Mouse (Mus musculus): ENCODE measurements around the gene Snap91. TPM values are rescaled to one million over a fixed set of nuclear protein-coding genes. Genes with fewer than 3 reads are reported as not detected.
A peak's percentile ranks its signal among the peaks of the same experiment; 100 is the strongest.

Snap91 gene
- polyA plus RNA-seq, 1 experiment from 2014 or later, result 184 TPM

- Histone ChIP-seq H3K9ac (ENCODE audit: low read depth, low read length) (no peak overlapping the region), H3K4me2 (ENCODE audit: low read length) (no peak overlapping the region), H3K27me3 (ENCODE audit: control insufficient read depth, insufficient read depth, low read depth, low read length) (no peaks in the 10 kb centered on the region), H3K9me3 (replicated peaks; ENCODE audit: control insufficient read depth, low read length, poor library complexity, severe bottlenecking) (no peaks in the 10 kb centered on the region), H3K4me3 (ENCODE audit: low read depth, low read length) (no peak overlapping the region), H3K4me1 (ENCODE audit: control insufficient read depth, insufficient read depth, low read length) (peaks cover 2% of the 10 kb centered on the region; the same call in 1 of the 2 replicates), H3K36me3 (ENCODE audit: control insufficient read depth, insufficient read depth, low read length) (no peaks in the 10 kb centered on the region), H3K27ac (ENCODE audit: low read length) (no peak overlapping the region)
- ATAC-seq, result no peak
- WGBS, result 87% methylated on average over 10 of the region's 10 CpGs
These were observed 152.1 kb downstream of the Snap91 start for GRCm38 (mm10) chr9:86728214-86728814.

GRCm38 (mm10) chr9:86726381-86726720 lies 154.1 kb downstream of the Snap91 start:
- peak; percentile 61; the same call in 1 of the 2 replicates for ATAC-seq

GRCm38 (mm10) chr9:86725604-86726380 lies 154.7 kb downstream of the Snap91 start:
- Histone ChIP-seq H3K9me3 (replicated peaks; ENCODE audit: control insufficient read depth, low read length, poor library complexity, severe bottlenecking) (no peaks in the 10 kb centered on the region), H3K4me2 (ENCODE audit: low read length) (no peak overlapping the region), H3K9ac (ENCODE audit: low read depth, low read length) (no peak overlapping the region; the same call in 1 of the 2 replicates), H3K27me3 (ENCODE audit: control insufficient read depth, insufficient read depth, low read depth, low read length) (no peaks in the 10 kb centered on the region), H3K36me3 (ENCODE audit: control insufficient read depth, insufficient read depth, low read length) (no peaks in the 10 kb centered on the region), H3K4me1 (ENCODE audit: control insufficient read depth, insufficient read depth, low read length) (peaks cover 2% of the 10 kb centered on the region; the same call in 1 of the 2 replicates), H3K4me3 (ENCODE audit: low read depth, low read length) (no peak overlapping the region), H3K27ac (ENCODE audit: low read length) (peak overlapping the region; percentile 43)
- WGBS, result 35% methylated on average over 7 of the region's 7 CpGs
- peak; percentile 80 for ATAC-seq

More at GRCm38 (mm10) chr9:86726381-86726720, 154.1 kb downstream of the Snap91 start:
- Histone ChIP-seq H3K4me1 (ENCODE audit: control insufficient read depth, insufficient read depth, low read length) (peaks cover 2% of the 10 kb centered on the region; the same call in 1 of the 2 replicates), H3K4me2 (ENCODE audit: low read length) (no peak overlapping the region), H3K9ac (ENCODE audit: low read depth, low read length) (no peak overlapping the region), H3K27ac (ENCODE audit: low read length) (peak overlapping the region; percentile 43; the same call in 1 of the 2 replicates), H3K27me3 (ENCODE audit: control insufficient read depth, insufficient read depth, low read depth, low read length) (no peaks in the 10 kb centered on the region), H3K36me3 (ENCODE audit: control insufficient read depth, insufficient read depth, low read length) (no peaks in the 10 kb centered on the region), H3K4me3 (ENCODE audit: low read depth, low read length) (no peak overlapping the region), H3K9me3 (replicated peaks; ENCODE audit: control insufficient read depth, low read length, poor library complexity, severe bottlenecking) (no peaks in the 10 kb centered on the region)
- WGBS, result 67% methylated on average over 5 of the region's 5 CpGs

- no peaks in the 10 kb centered on the region for H3K9me3 ChIP-seq (replicated peaks; ENCODE audit: control insufficient read depth, low read length, poor library complexity, severe bottlenecking)
- no peak overlapping the region for H3K27ac ChIP-seq (ENCODE audit: low read length)
- no peak overlapping the region for H3K4me3 ChIP-seq (ENCODE audit: low read depth, low read length)
- H3K4me1 ChIP-seq (ENCODE audit: control insufficient read depth, insufficient read depth, low read length), result peaks cover 2% of the 10 kb centered on the region; the same call in 1 of the 2 replicates
- H3K9ac ChIP-seq (ENCODE audit: low read depth, low read length), result no peak overlapping the region
- H3K4me2 ChIP-seq (ENCODE audit: low read length), result no peak overlapping the region
- H3K36me3 ChIP-seq (ENCODE audit: control insufficient read depth, insufficient read depth, low read length), result no peaks in the 10 kb centered on the region
- H3K27me3 ChIP-seq (ENCODE audit: control insufficient read depth, insufficient read depth, low read depth, low read length), result no peaks in the 10 kb centered on the region
- 98% methylated on average over 4 of the region's 4 CpGs for WGBS
- ATAC-seq, result no peak
These were observed 155.4 kb downstream of the Snap91 start for GRCm38 (mm10) chr9:86725066-86725465.

- 87% methylated on average over 2 of the region's 2 CpGs for WGBS
- Histone ChIP-seq H3K27ac (ENCODE audit: low read length) (no peak overlapping the region), H3K36me3 (ENCODE audit: control insufficient read depth, insufficient read depth, low read length) (no peaks in the 10 kb centered on the region), H3K9ac (ENCODE audit: low read depth, low read length) (no peak overlapping the region), H3K4me1 (ENCODE audit: control insufficient read depth, insufficient read depth, low read length) (peaks cover 2% of the 10 kb centered on the region; the same call in 1 of the 2 replicates), H3K9me3 (replicated peaks; ENCODE audit: control insufficient read depth, low read length, poor library complexity, severe bottlenecking) (no peaks in the 10 kb centered on the region), H3K27me3 (ENCODE audit: control insufficient read depth, insufficient read depth, low read depth, low read length) (no peaks in the 10 kb centered on the region), H3K4me2 (ENCODE audit: low read length) (no peak overlapping the region), H3K4me3 (ENCODE audit: low read depth, low read length) (no peak overlapping the region)
- ATAC-seq, result no peak
These were observed 159.7 kb downstream of the Snap91 start for GRCm38 (mm10) chr9:86720794-86721193.

GRCm38 (mm10) chr9:86720227-86720626 lies 160.2 kb downstream of the Snap91 start:
- H3K4me2 ChIP-seq (ENCODE audit: low read length), result no peak overlapping the region
- H3K27me3 ChIP-seq (ENCODE audit: control insufficient read depth, insufficient read depth, low read depth, low read length), result no peaks in the 10 kb centered on the region
- H3K9ac ChIP-seq (ENCODE audit: low read depth, low read length), result no peak overlapping the region
- H3K4me3 ChIP-seq (ENCODE audit: low read depth, low read length), result no peak overlapping the region
- no peaks in the 10 kb centered on the region for H3K4me1 ChIP-seq (ENCODE audit: control insufficient read depth, insufficient read depth, low read length)
- no peaks in the 10 kb centered on the region for H3K36me3 ChIP-seq (ENCODE audit: control insufficient read depth, insufficient read depth, low read length)
- 92% methylated on average over 5 of the region's 5 CpGs for WGBS
- H3K9me3 ChIP-seq (replicated peaks; ENCODE audit: control insufficient read depth, low read length, poor library complexity, severe bottlenecking), result no peaks in the 10 kb centered on the region
- ATAC-seq, result no peak
- H3K27ac ChIP-seq (ENCODE audit: low read length), result no peak overlapping the region

- Histone ChIP-seq H3K9me3 (replicated peaks; ENCODE audit: control insufficient read depth, low read length, poor library complexity, severe bottlenecking) (no peaks in the 10 kb centered on the region), H3K4me1 (ENCODE audit: control insufficient read depth, insufficient read depth, low read length) (no peaks in the 10 kb centered on the region), H3K4me3 (ENCODE audit: low read depth, low read length) (no peak overlapping the region), H3K27ac (ENCODE audit: low read length) (no peak overlapping the region), H3K27me3 (ENCODE audit: control insufficient read depth, insufficient read depth, low read depth, low read length) (no peaks in the 10 kb centered on the region), H3K36me3 (ENCODE audit: control insufficient read depth, insufficient read depth, low read length) (no peaks in the 10 kb centered on the region), H3K4me2 (ENCODE audit: low read length) (no peak overlapping the region), H3K9ac (ENCODE audit: low read depth, low read length) (no peak overlapping the region)
- 76% methylated on average over 5 of the region's 5 CpGs for WGBS
- no peak for ATAC-seq
These were observed 163.3 kb downstream of the Snap91 start for GRCm38 (mm10) chr9:86717119-86717518.

- H3K9me3 ChIP-seq (replicated peaks; ENCODE audit: control insufficient read depth, low read length, poor library complexity, severe bottlenecking), result no peaks in the 10 kb centered on the region
- H3K36me3 ChIP-seq (ENCODE audit: control insufficient read depth, insufficient read depth, low read length), result no peaks in the 10 kb centered on the region
- no peak overlapping the region for H3K4me2 ChIP-seq (ENCODE audit: low read length)
- no peaks in the 10 kb centered on the region for H3K4me1 ChIP-seq (ENCODE audit: control insufficient read depth, insufficient read depth, low read length)
- no peak overlapping the region for H3K9ac ChIP-seq (ENCODE audit: low read depth, low read length)
- no peaks in the 10 kb centered on the region for H3K27me3 ChIP-seq (ENCODE audit: control insufficient read depth, insufficient read depth, low read depth, low read length)
- no peak overlapping the region for H3K27ac ChIP-seq (ENCODE audit: low read length)
- WGBS, result 60% methylated on average over 2 of the region's 2 CpGs
- ATAC-seq, result no peak
- H3K4me3 ChIP-seq (ENCODE audit: low read depth, low read length), result no peak overlapping the region
These were observed 163.9 kb downstream of the Snap91 start for GRCm38 (mm10) chr9:86716540-86716939.
